Mouse (Mus musculus): ENCODE measurements around the gene Scn9a. TPM values are rescaled to one million over a fixed set of nuclear protein-coding genes. Genes with fewer than 3 reads are reported as not detected.

Gene Scn9a
- polyA plus RNA-seq, 1 experiment = not detected

DNA sequence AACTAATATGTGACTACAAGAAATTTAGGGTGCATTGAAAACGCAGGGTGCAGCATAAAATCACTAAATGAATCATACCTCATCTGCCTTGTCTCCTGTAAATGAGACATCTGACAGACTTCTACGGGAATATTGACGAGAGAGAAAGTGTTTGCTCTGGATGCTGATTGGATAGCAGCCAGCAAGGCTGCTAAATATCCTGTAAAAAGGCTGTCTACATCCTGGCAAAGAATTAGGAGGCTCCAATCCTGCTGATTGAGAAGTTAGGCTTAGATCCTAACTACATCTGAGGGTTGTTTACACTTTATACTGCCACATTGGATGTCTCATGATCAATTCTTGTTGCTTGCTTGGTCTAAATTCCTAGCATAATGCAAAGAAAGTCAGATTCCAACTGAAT, 44.6 kb downstream of the Scn9a start:
- WGBS = 85% methylated on average over 3 of the region's 3 CpGs
- Histone ChIP-seq H3K4me1 (ENCODE audit: control insufficient read depth, insufficient read depth, low read length) (no peaks in the 10 kb centered on the region), H3K27ac (ENCODE audit: control insufficient read depth, insufficient read depth, low read depth, low read length, poor library complexity) (no peak overlapping the region), H3K4me3 (replicated peaks; ENCODE audit: control insufficient read depth, low read depth, low read length) (no peak overlapping the region)
- TF ChIP-seq CTCF (IDR thresholded peaks at IDR 0.05; ENCODE audit: control insufficient read depth, insufficient read depth, low read length) (no peak), POLR2A (IDR thresholded peaks at IDR 0.05; ENCODE audit: borderline replicate concordance, control insufficient read depth, low read depth, low read length) (no peak)

DNA sequence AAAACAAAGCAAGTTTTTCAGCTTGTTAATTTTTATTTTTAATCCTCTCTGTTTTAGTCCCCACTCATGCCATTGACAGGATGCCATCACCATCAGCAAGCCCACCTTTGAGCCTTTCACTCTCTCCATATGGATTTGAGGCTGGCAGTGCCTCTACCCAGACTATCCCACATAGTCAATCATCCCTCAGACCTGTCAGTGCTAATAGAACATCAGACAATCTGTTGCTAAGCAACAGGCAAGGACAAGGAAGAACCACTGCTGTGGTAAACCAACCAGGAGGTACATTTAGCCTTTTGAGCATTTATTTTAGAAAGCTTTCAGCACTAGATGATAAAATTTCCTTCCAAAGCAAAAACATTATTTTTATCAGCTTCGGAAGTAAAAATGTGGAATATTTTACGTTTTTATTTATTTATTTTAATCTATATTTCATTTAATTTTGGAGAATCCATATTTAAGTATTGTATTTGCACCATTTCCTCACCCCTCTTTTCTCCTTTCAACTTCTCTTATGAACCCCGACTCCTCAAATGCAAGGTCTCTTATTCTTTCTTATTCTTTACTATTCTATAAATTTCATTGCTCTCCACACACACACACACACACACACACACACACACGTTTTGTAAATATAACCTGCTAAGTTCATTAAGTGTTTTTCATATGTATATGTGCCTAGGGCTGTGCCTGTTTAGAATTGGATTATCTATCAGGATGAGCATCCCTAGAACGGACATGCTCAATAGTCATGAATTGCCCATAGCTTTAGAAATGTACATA, 54.5 kb downstream of the Scn9a start:
- WGBS = 67% methylated on average over 5 of the region's 5 CpGs
- Histone ChIP-seq H3K4me3 (replicated peaks; ENCODE audit: control insufficient read depth, low read depth, low read length) (no peak overlapping the region), H3K4me1 (ENCODE audit: control insufficient read depth, insufficient read depth, low read length) (no peaks in the 10 kb centered on the region), H3K27ac (ENCODE audit: control insufficient read depth, insufficient read depth, low read depth, low read length, poor library complexity) (no peak overlapping the region)
- TF ChIP-seq CTCF (IDR thresholded peaks at IDR 0.05; ENCODE audit: control insufficient read depth, insufficient read depth, low read length) (no peak), POLR2A (IDR thresholded peaks at IDR 0.05; ENCODE audit: borderline replicate concordance, control insufficient read depth, low read depth, low read length) (no peak)

- H3K27ac ChIP-seq (ENCODE audit: control insufficient read depth, insufficient read depth, low read depth, low read length, poor library complexity) = no peak overlapping the region
- whole genome bisulfite sequencing = 74% methylated on average over 3 of the region's 3 CpGs
- no peak overlapping the region for H3K4me3 ChIP-seq (replicated peaks; ENCODE audit: control insufficient read depth, low read depth, low read length)
- H3K4me1 ChIP-seq (ENCODE audit: control insufficient read depth, insufficient read depth, low read length) = no peaks in the 10 kb centered on the region
- no peak for TF ChIP-seq CTCF (IDR thresholded peaks at IDR 0.05; ENCODE audit: control insufficient read depth, insufficient read depth, low read length)
- TF ChIP-seq POLR2A (IDR thresholded peaks at IDR 0.05; ENCODE audit: borderline replicate concordance, control insufficient read depth, low read depth, low read length) = no peak
These were observed 86.5 kb downstream of the Scn9a start for GRCm38 (mm10) chr2:66548254-66548653.

DNA sequence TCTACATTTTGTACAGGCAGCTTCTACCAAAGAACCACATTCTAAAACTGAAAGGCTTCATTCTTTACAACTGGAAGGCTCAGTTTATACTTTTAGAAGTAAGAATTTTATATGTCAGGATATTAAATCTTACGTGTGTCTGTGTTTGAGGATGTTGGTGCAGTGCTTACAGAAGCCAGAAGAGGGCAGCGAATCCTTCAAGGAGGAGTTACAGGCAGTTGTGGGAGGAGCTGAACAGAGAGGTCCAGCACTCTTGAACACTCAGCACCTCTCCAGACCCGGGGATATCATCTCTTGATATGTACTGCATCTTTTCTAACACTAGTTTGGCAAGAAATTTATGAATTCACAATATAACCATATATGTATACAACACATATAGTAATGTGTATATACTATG, 114.8 kb downstream of the Scn9a start:
- Histone ChIP-seq H3K4me3 (replicated peaks; ENCODE audit: control insufficient read depth, low read depth, low read length) (no peak overlapping the region), H3K4me1 (ENCODE audit: control insufficient read depth, insufficient read depth, low read length) (no peaks in the 10 kb centered on the region), H3K27ac (ENCODE audit: control insufficient read depth, insufficient read depth, low read depth, low read length, poor library complexity) (no peak overlapping the region)
- WGBS = 67% methylated on average over 3 of the region's 3 CpGs
- TF ChIP-seq CTCF (IDR thresholded peaks at IDR 0.05; ENCODE audit: control insufficient read depth, insufficient read depth, low read length) = no peak
- TF ChIP-seq POLR2A (IDR thresholded peaks at IDR 0.05; ENCODE audit: borderline replicate concordance, control insufficient read depth, low read depth, low read length) = no peak

DNA sequence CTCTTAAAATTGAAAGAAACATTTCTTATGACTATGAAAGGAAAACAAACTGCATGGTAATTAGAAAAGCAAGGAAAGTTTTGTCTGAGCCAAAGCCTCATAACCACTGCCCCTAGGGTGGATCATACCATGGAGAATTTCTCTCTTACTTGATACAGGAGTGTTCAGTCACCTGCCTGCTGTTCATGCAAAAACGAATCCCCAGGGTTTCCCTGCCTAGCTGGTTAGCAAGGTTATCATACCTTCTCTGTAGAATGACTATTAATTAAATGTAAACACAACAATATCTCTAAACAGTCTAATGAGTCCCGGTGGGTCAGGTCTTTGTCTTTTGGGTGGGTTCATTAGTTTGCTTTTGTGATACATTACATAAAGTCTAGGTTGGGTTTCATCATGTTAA, 123.3 kb downstream of the Scn9a start:
- 67% methylated on average over 2 of the region's 2 CpGs for WGBS
- Histone ChIP-seq H3K27ac (ENCODE audit: control insufficient read depth, insufficient read depth, low read depth, low read length, poor library complexity) (no peak overlapping the region), H3K4me1 (ENCODE audit: control insufficient read depth, insufficient read depth, low read length) (no peaks in the 10 kb centered on the region), H3K4me3 (replicated peaks; ENCODE audit: control insufficient read depth, low read depth, low read length) (no peak overlapping the region)
- TF ChIP-seq CTCF (IDR thresholded peaks at IDR 0.05; ENCODE audit: control insufficient read depth, insufficient read depth, low read length) (no peak), POLR2A (IDR thresholded peaks at IDR 0.05; ENCODE audit: borderline replicate concordance, control insufficient read depth, low read depth, low read length) (no peak)

- Histone ChIP-seq H3K4me3 (replicated peaks; ENCODE audit: control insufficient read depth, low read depth, low read length) (no peak overlapping the region), H3K27ac (ENCODE audit: control insufficient read depth, insufficient read depth, low read depth, low read length, poor library complexity) (no peak overlapping the region), H3K4me1 (ENCODE audit: control insufficient read depth, insufficient read depth, low read length) (no peaks in the 10 kb centered on the region)
- 63% methylated on average over 3 of the region's 3 CpGs for WGBS
- no peak for TF ChIP-seq CTCF (IDR thresholded peaks at IDR 0.05; ENCODE audit: control insufficient read depth, insufficient read depth, low read length)
- TF ChIP-seq POLR2A (IDR thresholded peaks at IDR 0.05; ENCODE audit: borderline replicate concordance, control insufficient read depth, low read depth, low read length) = no peak
These were observed 126.7 kb downstream of the Scn9a start for GRCm38 (mm10) chr2:66508032-66508431.

GRCm38 (mm10) chr2:66507616-66508015, 127.1 kb downstream of the Scn9a start:
- TF ChIP-seq CTCF (IDR thresholded peaks at IDR 0.05; ENCODE audit: control insufficient read depth, insufficient read depth, low read length) (no peak), POLR2A (IDR thresholded peaks at IDR 0.05; ENCODE audit: borderline replicate concordance, control insufficient read depth, low read depth, low read length) (no peak)
- Histone ChIP-seq H3K4me1 (ENCODE audit: control insufficient read depth, insufficient read depth, low read length) (no peaks in the 10 kb centered on the region), H3K27ac (ENCODE audit: control insufficient read depth, insufficient read depth, low read depth, low read length, poor library complexity) (no peak overlapping the region), H3K4me3 (replicated peaks; ENCODE audit: control insufficient read depth, low read depth, low read length) (no peak overlapping the region)
- 83% methylated on average over 1 of the region's 1 CpGs for WGBS

DNA sequence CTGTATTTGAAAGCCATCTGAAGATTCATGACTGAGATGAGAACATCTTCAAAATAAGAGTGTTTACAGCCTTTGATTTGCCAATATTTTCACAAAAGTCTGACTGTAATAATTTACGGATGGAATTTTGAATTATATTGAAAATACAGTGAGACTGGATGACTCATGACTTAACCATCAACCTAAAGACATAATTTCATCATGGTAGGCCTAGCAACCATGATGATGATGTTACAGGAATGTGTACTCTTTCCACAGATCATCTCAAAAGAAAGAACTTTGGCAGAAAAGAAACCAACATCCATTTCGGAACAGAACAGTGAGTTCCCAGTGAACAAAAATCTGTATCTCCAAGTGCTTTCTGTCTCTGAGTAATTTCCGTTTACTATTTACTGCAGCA, 132.6 kb downstream of the Scn9a start:
- no peak for TF ChIP-seq POLR2A (IDR thresholded peaks at IDR 0.05; ENCODE audit: borderline replicate concordance, control insufficient read depth, low read depth, low read length)
- no peak for TF ChIP-seq CTCF (IDR thresholded peaks at IDR 0.05; ENCODE audit: control insufficient read depth, insufficient read depth, low read length)
- Histone ChIP-seq H3K4me1 (ENCODE audit: control insufficient read depth, insufficient read depth, low read length) (no peaks in the 10 kb centered on the region), H3K4me3 (replicated peaks; ENCODE audit: control insufficient read depth, low read depth, low read length) (no peak overlapping the region), H3K27ac (ENCODE audit: control insufficient read depth, insufficient read depth, low read depth, low read length, poor library complexity) (no peak overlapping the region)
- WGBS = 72% methylated on average over 3 of the region's 3 CpGs
